Mouse (Mus musculus): ENCODE measurements around the gene Pxn.
"Not testable (repeated sequence)": the region's sequence is repeated elsewhere in the genome, so short reads cannot be mapped to it uniquely, and the experiment has no call there.

Pxn gene

DNA sequence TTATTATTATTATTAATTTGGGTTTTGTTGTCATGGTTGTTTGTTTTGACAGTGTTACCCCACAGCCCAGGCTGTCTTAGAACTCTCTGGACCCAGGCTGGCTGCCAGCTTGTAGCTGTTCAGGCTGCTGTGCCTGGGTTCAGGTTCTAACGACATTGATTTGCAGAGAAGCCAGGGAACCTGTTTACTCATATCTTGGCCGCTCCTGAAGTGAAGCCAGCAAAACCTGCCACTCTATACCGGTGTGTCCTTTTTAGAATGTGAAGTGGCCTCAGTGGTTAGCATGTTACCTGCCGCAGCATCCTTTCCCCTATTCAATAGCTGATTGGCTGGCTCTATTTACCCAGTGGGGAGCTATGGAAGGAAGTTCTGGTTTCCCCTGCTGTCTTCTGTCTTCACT, 19.8 kb upstream of the Pxn start:
- DNase-seq (ENCODE audit: low spot score): no peak

DNA sequence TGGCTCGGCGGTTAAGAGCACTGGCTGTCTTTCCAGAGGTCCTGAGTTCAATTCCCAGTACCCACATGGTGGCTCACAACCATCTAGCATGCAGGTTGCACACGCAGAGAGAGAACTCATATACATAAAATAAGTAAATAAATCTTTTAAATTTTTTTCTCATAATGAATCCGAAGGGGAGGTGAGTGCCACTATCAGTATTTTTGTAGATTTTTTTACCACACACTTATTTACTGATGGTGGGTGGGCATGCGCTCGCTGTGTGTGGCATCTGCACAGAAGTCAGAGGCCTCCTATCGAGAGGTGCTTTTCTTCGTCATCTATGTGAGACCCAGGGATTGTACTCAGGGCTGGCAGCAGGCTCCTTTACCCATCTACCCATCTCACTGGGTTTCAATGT, 19.1 kb upstream of the Pxn start:
- DNase-seq (ENCODE audit: low spot score): no peak

DNA sequence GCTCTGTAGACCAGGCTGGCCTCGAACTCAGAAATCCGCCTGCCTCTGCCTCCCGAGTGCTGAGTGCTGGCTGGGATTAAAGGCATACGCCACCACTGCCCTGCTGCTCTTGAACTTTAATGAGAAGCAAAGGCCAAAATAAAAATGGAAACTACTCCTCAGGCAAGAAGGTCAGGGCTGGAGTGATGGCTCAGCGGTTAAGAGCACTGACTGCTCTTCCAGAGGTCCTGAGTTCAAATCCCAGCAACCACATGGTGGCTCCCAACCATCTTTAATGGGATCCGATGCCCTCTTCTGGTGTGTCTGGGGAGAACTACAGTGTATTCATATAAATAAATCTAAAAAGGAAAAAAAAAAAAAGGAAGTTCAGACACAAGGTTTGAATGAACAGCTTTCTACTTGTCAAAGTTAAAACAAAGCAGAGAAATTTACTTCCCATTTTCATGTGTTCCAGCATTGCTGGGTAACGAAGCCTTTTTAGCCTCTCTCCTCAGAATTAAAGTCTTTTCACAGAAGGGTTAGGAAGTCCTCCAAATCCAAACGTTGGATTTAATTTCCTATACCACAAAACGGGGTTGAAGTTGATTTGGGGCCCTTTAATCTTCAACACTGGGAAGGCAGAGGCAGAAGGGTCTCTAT, 18.4 kb upstream of the Pxn start:
- no peak for DNase-seq (ENCODE audit: low spot score)

DNA sequence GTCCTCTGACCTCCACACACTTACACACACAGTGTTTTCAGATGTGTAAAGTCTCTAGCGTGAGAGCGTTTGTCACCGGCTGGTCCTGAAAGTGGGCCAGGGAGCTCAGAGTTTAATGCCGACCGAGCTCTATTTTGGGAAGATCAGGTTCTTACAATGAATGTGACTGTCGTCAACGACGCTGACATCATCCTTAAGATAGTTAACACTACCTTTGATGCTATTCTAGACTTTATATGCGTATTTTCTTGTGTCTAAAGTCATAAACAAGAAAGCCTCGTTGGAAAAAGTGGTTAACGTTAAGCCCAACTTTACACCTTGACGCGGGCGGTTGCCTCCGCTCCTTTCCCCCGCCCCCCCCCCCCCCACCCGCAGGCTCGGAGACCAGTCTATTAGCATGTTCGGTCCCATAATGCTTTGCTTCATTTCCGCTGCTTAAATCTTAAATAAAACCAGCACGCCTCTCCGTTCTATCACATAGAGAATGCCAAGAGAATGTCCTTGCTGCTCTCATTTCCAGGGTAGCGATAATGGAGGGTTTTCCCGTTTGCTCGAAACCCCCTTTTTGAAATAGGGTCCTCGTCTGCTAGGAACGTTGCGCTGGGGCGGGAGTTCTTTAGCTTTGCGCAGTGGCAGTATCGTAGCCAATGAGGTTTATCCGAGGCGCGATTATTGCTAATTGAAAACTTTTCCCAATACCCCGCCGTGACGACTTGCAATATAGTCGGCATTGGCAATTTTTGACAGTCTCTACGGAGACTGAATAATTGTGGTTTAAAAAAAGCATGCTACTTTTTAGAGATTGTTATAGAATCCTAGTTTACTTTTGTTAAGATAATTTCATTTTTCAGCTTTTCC, 17.4 kb upstream of the Pxn start:
- DNase-seq (ENCODE audit: low spot score): peak; percentile 74

DNA sequence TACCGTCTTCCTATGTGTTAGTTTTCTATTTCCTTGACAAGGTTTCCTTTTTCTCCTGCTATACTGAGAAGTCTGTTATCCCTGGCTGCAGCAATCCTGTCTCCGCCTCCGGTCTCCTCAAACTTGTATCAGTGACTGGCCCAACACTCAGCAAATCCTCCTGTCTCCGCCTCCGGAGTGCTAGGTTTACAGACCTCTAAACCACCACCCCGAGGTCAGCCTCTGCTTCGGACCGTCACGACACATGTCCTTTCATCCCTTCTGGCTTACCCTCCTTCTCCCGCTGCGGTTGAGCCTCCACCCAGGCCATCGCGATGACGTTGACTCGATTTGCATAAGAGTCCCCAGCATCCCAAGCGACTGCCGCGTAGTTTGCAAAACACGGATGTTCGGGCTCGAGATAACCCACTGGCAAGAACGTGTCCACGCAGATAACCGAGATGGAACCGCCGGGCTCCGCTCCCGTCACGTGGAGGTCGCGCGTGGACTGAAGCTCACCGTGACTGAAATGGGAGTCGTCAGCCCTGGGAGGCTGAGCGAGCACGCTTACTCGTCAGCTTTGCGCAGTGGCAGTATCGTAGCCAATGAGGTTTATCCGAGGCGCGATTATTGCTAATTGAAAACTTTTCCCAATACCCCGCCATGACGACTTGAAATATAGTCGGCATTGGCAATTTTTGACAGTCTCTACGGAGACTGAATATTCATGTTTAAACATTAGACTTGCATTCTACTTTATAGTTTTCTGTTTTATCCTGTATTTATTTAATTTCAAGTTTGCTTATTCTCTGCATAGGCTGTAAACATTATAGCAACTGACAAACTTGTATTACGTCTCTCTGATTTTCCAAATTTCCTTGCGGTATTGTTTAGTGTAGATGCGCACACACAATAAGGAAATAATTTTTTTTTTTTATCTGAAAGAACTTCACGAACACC, 16.5 kb upstream of the Pxn start:
- DNase-seq (ENCODE audit: low spot score): peak; percentile 79

DNA sequence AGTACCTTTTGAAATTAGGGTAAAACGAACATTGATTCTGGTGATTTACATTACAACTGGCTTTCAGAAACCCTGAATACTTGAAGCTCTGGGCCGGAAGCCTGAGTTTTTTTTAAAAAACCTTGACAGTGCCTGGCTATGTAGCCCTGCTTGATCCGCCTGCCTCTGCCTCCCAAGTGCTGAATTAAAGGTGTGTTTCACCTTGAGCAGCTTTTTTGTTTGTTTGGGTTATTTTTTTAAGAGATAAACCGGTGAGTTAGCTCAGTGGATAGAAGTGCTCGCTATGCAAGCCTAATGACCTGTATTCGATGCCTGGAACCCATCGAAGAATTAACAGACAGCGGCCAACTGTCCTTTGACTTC, 15.9 kb upstream of the Pxn start:
- DNase-seq (ENCODE audit: low spot score): no peak

DNA sequence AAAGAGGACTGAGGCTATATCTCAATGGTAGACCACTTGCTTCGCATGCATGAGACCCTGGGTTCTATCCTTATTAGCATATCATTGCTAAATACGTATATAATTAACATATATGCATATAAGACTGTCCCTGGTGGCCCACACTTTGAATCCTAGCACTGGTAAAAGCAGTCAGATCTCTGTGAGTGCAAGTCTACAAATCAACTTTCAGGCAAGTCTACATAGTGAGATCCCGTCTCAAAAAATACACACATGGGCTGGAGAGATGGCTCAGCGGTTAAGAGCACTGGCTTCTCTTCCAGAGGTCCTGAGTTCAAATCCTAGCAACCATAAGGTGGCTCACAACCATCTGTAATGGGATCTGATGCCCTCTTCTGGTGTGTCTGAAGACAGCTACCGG, 15.4 kb upstream of the Pxn start:
- DNase-seq (ENCODE audit: low spot score): no peak

DNA sequence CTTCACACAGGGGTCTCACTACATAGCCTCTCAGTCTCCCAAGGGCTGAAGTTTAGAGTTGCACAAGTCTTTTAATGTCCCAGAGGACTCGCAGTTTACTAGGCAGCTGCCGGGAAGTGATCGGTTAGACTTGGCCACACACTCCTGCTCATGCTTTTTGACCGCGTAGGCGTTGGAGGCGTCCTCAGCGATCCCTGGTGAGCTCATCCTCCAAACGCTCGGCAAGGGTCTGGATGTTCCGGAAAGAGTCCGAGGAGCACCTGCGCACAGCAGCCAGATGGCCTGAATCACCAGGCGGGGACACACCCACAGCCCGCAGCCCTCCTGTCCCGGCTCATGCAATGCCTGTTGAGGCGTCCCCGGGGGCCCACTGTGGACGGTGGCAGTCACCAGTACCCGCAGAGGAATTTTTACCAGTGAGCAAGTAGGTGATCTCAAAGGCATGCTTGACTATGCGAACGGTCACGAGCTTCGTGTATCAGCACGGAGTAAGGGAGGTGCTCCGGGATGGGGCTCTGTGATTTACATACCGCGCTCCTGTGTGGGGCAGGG, 14.6 kb upstream of the Pxn start:
- DNase-seq (ENCODE audit: low spot score): peak; percentile 60

DNA sequence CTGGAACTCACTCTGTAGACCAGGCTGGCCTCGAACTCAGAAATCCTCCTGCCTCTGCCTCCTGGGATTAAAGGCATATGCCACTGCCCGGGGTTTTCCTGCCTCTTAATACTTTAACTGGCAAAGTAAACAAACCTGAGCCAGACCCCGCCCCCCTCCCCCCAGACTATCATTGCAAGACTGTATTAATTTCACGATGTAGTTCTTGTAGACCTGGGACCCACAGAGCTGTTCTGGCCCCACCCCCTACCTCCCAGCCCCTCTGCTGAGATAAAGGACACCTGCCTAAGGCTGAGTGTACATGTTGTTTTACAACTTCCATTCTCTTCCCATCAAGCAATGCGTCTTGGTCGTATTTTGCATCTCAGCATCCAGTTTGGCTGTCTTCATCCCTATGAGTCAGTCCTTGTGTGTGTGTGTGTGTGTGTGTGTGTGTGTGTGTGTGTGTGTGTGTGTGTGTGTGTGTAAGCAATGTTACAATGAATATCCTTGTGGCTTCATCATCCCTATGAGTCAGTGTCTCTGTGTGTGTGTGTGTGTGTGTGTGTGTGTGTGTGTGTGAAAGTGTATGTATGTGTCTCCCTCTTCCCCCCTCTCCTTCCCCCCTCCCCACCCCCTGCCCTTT, 13.7 kb upstream of the Pxn start:
- no peak for DNase-seq (ENCODE audit: low spot score)

DNA sequence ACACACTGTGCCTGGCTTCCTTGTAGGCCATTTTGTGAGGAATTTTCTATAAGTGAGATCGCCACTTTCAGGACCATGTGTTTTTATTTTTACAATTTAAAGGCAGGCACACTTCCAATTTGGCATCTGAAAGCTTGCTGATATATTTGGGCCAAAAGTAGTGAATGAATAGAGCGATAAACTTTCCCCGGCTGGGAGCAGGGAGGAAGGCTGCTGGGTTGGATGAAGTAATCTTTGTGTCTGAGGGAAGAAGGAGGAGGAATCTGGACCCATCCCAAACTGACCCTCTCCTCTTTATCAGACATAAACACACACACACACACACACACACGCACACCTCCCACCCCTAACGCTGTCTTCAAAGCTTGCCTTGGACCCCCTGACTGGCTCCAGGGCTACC, 13.0 kb upstream of the Pxn start:
- no peak for DNase-seq (ENCODE audit: low spot score)

DNA sequence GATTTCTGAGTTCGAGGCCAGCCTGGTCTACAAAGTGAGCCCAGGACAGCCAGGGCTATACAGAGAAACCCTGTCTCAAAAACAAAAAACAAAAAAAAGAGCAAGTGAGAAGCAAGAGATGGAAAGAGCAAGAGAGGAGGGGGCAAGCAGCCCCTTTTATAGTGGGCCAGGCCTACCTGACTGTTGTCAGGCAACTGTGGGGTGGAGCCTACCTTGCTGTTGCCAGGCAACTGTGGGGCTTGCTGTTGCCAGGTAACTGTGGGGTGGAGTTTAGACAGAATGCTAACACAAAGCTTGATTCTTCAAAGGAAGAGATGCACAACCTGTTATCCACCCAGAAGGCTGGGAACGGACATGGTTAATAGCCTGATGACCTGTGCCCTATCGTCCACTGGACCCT, 10.9 kb upstream of the Pxn start:
- not testable (repeated sequence) for DNase-seq (ENCODE audit: low spot score)

DNA sequence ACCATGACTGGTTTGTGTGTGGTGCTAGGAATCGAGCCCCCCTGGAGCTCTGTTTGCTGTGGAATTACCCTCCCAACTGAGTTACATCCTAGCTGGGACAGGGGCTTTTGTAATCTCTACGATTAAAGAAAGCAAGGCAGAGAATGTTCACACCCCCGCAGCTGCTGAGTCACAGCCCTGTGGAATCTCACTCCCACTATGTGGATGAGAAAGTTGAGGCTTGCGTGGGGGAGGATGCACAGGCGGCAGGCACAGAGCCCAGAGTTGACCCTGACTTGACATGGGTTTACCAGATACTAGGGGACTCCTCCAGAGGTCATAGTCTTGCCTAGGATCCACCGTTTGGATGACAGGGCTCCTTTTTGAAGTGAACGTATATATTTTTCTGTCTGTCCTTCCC, 9.4 kb upstream of the Pxn start:
- no peak for DNase-seq (ENCODE audit: low spot score)

DNA sequence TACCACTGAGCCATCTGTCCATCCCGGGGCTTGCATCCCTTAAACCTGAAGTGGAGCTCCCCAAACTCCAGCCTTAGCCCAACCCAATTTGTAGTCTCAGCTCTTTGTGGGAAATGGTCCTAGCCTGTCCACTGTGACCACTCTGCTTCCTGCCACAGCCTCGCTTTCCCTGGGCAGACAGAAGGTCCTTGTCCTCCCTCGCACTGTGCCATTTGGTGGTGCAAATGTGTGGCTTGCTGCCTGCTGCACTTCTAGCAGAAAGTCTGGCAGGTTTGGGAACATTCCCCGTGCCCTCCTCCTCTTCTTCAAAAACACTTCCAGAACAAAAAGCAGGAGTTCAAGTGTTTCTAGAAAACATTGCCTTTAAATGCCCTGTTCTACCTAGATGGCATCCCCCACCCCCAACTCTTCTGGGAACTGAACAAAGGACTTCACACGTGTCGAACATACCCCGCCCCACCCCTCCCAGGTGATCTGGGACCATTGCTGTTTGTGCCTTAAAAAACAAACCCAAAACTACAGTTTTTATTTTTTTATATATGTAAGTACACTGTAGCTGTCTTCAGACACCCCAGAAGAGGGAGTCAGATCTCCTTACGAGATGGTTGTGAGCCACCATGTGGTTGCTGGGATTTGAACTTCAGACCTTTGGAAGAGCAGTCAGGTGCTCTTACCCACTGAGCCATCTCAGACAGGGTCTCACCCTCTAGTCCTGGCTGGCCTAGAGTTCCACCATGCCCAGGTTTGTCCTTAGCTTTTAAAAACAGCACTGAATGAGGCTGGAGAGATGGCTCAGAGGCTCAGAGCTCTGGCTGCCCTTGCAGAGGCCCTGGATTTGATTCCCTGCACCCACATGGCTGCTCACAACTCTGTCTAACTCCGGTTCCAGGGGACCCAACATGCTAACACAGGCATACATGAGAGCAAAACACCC, 7.9 kb upstream of the Pxn start:
- DNase-seq (ENCODE audit: low spot score): no peak

DNA sequence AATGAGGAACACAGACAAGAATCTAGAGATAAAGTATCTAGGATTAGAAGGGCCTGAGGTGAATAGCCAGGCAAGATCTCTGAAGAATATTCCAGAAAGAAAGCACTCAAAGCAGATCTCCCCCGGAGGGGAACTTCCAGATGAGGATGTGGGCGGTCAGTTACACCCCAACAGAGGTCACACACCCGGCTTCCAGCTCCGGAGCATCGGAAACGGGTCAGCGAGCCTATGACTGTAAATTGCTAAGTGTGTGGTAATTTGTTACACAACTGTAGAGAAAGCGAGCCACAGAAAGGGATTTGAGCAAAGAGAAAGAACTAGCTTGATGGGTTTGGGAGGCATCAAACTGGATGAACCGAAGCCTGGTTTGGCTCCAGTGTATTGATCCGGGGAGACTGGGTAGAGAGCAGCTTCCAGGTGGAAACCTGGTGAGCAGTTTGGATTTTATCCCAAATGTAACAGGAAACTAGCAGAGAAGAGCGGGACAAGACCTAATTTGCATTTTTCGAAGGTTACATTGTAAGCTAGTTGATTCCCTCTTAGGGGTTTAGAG, 6.0 kb upstream of the Pxn start:
- DNase-seq (ENCODE audit: low spot score): no peak

DNA sequence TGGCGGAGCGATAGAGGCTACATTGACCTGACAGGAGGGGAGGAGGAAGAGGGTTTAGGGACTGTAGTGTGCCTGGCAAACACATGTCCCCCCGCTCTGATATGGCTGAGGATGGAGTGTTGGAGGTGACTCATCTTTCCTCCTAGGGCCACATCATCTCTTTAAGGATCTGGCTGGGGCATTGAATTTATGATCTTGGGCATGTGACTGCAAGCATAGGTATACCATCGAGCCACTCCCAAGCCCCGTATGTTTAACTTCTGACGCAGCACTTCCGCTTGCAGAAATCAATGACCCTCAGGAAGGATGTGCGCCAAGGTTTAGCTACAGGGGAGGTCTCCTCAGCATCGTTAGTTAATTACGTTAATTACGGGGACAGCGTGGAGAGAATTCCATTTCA, 3.4 kb upstream of the Pxn start:
- DNase-seq (ENCODE audit: low spot score): no peak

DNA sequence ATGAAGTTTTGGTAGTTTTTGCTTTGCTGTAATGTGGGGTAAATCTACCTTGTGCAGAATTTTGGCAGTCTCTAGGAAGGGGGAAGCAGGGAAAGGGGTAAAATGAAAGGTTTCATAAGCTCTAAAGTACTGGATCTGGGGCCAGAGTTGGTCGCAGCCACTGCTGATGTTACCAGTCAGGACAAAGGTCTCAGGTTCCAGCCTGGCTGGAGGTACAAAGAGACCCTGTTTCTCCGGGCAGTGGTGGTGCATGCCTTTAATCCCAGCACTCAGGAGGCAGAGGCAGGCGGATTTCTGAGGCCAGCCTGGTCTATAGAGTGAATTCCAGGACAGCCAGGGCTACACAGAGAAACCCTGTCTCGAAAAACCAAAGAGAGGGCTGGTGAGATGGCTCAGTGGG, 859 bp upstream of the Pxn start:
- not testable (repeated sequence) for DNase-seq (ENCODE audit: low spot score)

DNA sequence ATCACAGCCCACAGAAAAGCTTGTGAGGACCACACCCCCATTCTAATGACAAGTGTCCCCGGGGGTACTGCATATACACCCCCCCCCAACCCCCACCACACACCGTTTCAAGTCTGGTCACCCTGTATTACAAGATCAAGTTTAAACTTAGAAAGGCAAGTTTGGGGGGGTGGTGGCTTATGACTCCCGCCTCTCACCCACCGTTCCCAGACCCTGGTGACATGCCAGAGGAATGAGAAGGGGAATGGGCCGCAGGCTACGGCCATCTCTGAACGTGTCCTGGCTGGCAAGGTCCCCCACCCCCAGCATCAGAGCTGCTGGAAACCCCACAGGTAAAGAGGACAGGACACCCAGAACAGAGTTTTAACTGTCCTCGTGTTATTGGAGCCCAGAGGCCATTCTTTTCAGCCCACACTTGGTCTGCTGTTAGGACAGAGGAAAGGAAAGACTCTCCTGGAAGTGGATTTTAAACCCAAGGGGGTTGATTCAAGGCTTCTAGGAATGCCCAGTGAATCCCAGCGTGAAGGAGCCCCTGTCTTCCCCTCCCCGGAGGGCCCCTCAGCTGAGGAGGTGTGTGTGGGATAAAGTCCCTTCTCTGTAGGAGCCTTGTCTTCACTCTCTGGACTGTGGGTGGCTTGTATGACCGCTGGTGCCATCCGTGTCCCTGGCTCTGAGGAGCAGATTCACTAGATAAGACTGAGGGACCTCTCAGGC, 948 bp downstream of the Pxn start:
- DNase-seq (ENCODE audit: low spot score): no peak

DNA sequence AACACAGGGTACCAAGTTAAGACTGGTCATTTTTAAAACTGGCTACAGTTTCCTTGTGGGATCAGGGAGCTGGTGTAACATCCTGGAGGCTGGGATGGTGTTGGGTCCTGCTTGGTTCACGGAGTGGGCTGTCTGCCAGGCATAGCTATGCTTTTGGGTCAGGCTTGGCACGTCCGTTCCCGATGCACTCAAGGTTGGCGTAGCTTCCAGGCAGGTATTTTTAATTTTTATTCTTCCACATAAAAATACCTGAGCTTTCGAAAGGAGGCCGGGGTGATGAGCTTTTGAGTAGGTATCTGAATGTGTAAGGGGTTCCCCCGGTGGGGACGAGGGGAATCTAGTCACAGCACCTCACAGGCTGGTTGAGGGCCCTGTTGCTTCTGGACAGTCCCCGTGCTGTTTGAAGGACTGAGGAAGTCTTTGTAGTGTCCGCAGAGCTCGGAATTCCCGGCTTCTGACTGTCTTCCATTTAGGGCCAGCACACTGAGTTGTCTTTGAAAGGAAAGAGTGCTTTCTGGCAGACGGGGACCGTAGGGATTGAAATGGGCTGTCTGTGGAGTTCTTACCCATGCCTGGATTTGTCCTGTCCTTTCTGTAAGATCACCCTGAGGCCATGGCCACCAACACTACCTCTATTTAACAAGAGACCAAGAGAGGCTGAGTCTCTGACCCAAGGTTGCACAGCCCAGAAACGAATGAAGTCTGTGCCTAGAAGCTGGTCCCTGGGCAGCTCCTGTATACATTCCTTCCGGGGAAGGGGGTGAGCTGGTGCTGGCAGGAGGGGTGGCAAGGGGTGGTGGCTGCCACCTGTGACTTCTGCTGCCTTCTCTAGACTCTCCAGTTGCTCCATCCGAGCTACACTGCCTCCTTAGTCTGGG, 1.7 kb downstream of the Pxn start:
- no peak for DNase-seq (ENCODE audit: low spot score)

DNA sequence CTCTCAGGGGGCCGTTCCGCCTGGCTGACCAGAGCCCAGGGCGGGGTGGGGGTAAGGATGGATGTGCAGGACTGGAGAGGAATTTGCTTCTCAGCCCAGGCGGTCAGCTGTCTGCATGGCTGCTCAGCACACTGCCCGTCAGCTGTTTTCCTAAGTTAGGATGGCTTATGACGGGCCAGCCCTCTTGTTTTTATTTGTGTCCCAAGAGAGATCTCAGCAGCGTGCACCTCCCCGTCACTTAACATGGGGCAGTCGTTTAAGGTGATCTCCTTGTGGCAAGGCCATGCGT, 2.3 kb downstream of the Pxn start:
- no peak for DNase-seq (ENCODE audit: low spot score)

Measured in urinary bladder, postnatal 25 days (tissue).